Mouse (Mus musculus) c-Kit-positive CD71-positive TER-119-positive erythroid progenitor cells, embryonic 14.5 days (primary cell): ENCODE data around the gene Ifnb1.
"Not testable (repeated sequence)": the region's sequence is repeated elsewhere in the genome, so short reads cannot be mapped to it uniquely, and the experiment has no call there.

Experiments used
- DNase-seq: peaks from one replicate; pipeline ENCODE4 v3.0.0-alpha.2; 2013; ENCODE audit warnings: low spot score

Gene Ifnb1

GRCm38 (mm10) chr4:88522674-88523073 is at the start of gene Ifnb1:
Ifnb1 (minus strand) TSS chr4:88522774.
- DNase-seq: no peak

GRCm38 (mm10) chr4:88571698-88572097 is 49.1 kb upstream of the Ifnb1 start, which contains the start of gene Ifna14:
Ifna14 (minus strand) TSS chr4:88571798.
- DNase-seq: no peak

GRCm38 (mm10) chr4:88561791-88562190 is 39.2 kb upstream of the Ifnb1 start:
- DNase-seq: no peak

- DNase-seq: not testable (repeated sequence)
Observed at GRCm38 (mm10) chr4:88558145-88558544, 35.6 kb upstream of the Ifnb1 start, which contains the start of gene Ifna15. Ifna15 (minus strand) TSS chr4:88558245.

GRCm38 (mm10) chr4:88550161-88550945 is 27.8 kb upstream of the Ifnb1 start:
- DNase-seq: peak; percentile 90

- DNase-seq: no peak
Observed at GRCm38 (mm10) chr4:88547986-88548385, 25.4 kb upstream of the Ifnb1 start.

- peak; percentile 76 for DNase-seq
Observed at GRCm38 (mm10) chr4:88543649-88544234, 21.2 kb upstream of the Ifnb1 start.

GRCm38 (mm10) chr4:88537328-88537727 is 14.8 kb upstream of the Ifnb1 start:
- DNase-seq: no peak

- DNase-seq: no peak
Observed at GRCm38 (mm10) chr4:88536640-88537039, 14.1 kb upstream of the Ifnb1 start.

GRCm38 (mm10) chr4:88535742-88536141 is 13.2 kb upstream of the Ifnb1 start:
- peak; percentile 60 for DNase-seq

- no peak for DNase-seq
Observed at GRCm38 (mm10) chr4:88534903-88535302, 12.3 kb upstream of the Ifnb1 start.

GRCm38 (mm10) chr4:88533499-88533898 is 10.9 kb upstream of the Ifnb1 start:
- no peak for DNase-seq

GRCm38 (mm10) chr4:88530892-88531291 is 8.3 kb upstream of the Ifnb1 start:
- no peak for DNase-seq

GRCm38 (mm10) chr4:88530271-88530670 is 7.7 kb upstream of the Ifnb1 start:
- DNase-seq: no peak

- DNase-seq: no peak
Observed at GRCm38 (mm10) chr4:88526379-88527049, 3.9 kb upstream of the Ifnb1 start.

- DNase-seq: no peak
Observed at GRCm38 (mm10) chr4:88525393-88525792, 2.8 kb upstream of the Ifnb1 start.

GRCm38 (mm10) chr4:88523241-88523640 is 667 bp upstream of the Ifnb1 start:
- no peak for DNase-seq

- no peak for DNase-seq
Observed at GRCm38 (mm10) chr4:88517957-88518356, 4.6 kb downstream of the Ifnb1 start.

GRCm38 (mm10) chr4:88515711-88516211 is 6.8 kb downstream of the Ifnb1 start:
- DNase-seq: no peak

GRCm38 (mm10) chr4:88515250-88515649 is 7.3 kb downstream of the Ifnb1 start:
- no peak for DNase-seq

GRCm38 (mm10) chr4:88514403-88514802 is 8.2 kb downstream of the Ifnb1 start:
- DNase-seq: no peak

GRCm38 (mm10) chr4:88513743-88514142 is 8.8 kb downstream of the Ifnb1 start:
- no peak for DNase-seq

GRCm38 (mm10) chr4:88503753-88504152 is 18.8 kb downstream of the Ifnb1 start:
- no peak for DNase-seq
